Mouse (Mus musculus): ENCODE data around the gene Krtap9-1. TPM values are rescaled to one million over a fixed set of nuclear protein-coding genes. Genes with fewer than 3 reads are reported as not detected.
"Not testable (repeated sequence)": the region's sequence is repeated elsewhere in the genome, so short reads cannot be mapped to it uniquely, and the experiment has no call there.

Krtap9-1 gene
- not detected in 2 replicates for polyA plus RNA-seq (2016; fragmentation: Nextera tagmentation; extraction: Ambion mirVana)

GRCm38 (mm10) chr11:99873089-99873488, at the start of gene Krtap9-1:
Gene Krtap9-1 (plus strand): TSS chr11:99873389.
- not testable (repeated sequence) for H3K36me3 ChIP-seq; H3K27me3 ChIP-seq (replicated peaks); ATAC-seq; H3K9ac ChIP-seq; H3K9me3 ChIP-seq (replicated peaks); H3K4me2 ChIP-seq; H3K4me3 ChIP-seq; H3K27ac ChIP-seq; H3K4me1 ChIP-seq
- WGBS (ENCODE audit: insufficient replicate concordance), result 76% methylated on average over 1 of the region's 1 CpGs

DNA sequence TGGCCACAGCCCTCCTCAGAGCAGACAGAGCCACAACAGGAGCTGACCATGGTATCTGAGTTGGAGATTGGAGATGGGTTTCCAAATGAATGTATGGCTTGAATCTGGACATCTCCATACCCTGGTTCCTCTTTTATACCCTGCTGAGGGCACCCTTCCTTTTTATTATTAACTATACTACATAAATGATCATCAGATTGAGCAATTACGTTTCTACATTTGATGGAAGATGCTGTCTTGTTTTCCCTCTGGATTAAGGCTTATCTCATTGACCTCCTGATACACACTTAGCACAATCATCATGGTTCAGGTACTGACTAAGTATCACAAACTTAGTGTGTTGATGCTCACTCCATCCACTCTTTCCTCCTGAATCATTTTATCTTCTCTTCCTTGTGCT, 35.2 kb upstream of the Krtap9-1 start, which contains the start of gene 2300003K06Rik:
2300003K06Rik (minus strand) TSS at position 101 of the 400 bp plus-strand sequence.
- ATAC-seq, result no peak
- Histone ChIP-seq H3K36me3 (no peaks in the 10 kb centered on the region), H3K4me1 (no peaks in the 10 kb centered on the region), H3K4me3 (no peak within 1 kb of the TSS), H3K27ac (no peak within 1 kb of the TSS), H3K9me3 (replicated peaks) (peaks cover 7% of the 10 kb centered on the region; the same call in 1 of the 2 replicates), H3K4me2 (no peak within 1 kb of the TSS), H3K27me3 (replicated peaks) (no peaks in the 10 kb centered on the region), H3K9ac (no peak within 1 kb of the TSS)
- 41% methylated on average over 1 of the region's 1 CpGs for whole genome bisulfite sequencing (ENCODE audit: insufficient replicate concordance)

DNA sequence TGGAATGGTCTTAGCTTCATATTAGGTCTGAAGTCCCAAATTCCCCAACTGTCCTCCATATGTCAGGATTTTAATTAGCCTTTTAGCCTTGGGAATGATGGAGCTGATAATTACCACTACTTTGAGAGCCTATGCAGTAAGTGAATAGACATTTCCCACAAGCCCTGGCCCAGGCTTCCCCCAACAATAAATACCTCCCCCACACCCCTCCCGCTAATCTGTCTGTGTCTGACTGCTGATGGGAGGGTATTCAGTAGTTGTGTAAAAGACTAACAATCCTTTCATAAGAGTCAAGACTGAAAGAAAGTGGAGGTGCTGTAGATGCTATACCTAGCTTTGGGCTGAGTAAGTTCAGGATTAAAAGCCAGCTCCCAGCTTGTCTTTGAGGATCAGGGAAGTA, 31.0 kb upstream of the Krtap9-1 start:
- no peak for ATAC-seq
- WGBS (ENCODE audit: insufficient replicate concordance), result 74% methylated on average over 1 of the region's 1 CpGs

GRCm38 (mm10) chr11:99846746-99847145, 26.4 kb upstream of the Krtap9-1 start:
- no peak for ATAC-seq
- H3K9me3 ChIP-seq (replicated peaks), result no peaks in the 10 kb centered on the region
- H3K4me3 ChIP-seq, result no peak overlapping the region
- no peaks in the 10 kb centered on the region for H3K36me3 ChIP-seq
- H3K4me2 ChIP-seq, result no peak overlapping the region
- no peak overlapping the region for H3K27ac ChIP-seq
- no peaks in the 10 kb centered on the region for H3K4me1 ChIP-seq
- H3K9ac ChIP-seq, result no peak overlapping the region
- H3K27me3 ChIP-seq (replicated peaks), result no peaks in the 10 kb centered on the region
- 65% methylated on average over 2 of the region's 2 CpGs for WGBS (ENCODE audit: insufficient replicate concordance)

More for the DNA sequence above, 31.0 kb upstream of the Krtap9-1 start:
- Histone ChIP-seq H3K9me3 (replicated peaks) (peaks cover 6% of the 10 kb centered on the region; the same call in 1 of the 2 replicates), H3K27ac (no peak overlapping the region), H3K36me3 (no peaks in the 10 kb centered on the region), H3K9ac (no peak overlapping the region), H3K4me3 (no peak overlapping the region), H3K27me3 (replicated peaks) (no peaks in the 10 kb centered on the region), H3K4me2 (no peak overlapping the region), H3K4me1 (no peaks in the 10 kb centered on the region)

DNA sequence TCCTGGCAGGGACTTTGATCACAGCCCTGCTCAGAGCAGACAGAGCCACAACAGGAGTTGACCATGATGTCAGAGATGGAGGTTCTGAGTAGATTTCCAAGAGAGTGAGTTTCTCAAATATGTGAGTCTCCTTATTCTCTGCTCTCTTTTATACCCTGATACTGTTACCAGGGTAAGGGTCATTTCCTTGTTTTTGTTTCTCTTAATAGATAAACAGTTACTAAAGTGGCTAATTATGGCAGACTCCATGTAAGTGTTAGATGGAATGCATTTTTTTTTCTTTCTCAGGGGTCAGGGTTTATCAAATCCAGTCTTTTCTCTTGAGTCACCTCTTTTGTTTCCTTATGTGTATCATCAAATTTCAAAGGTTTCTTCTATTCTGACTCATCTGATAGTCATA, 21.7 kb upstream of the Krtap9-1 start, which contains the start of gene Krtap4-16:
Krtap4-16 (minus strand) TSS at position 101 of the 400 bp plus-strand sequence.
- H3K9me3 ChIP-seq (replicated peaks), result no peaks in the 10 kb centered on the region
- no peaks in the 10 kb centered on the region for H3K36me3 ChIP-seq
- H3K4me1 ChIP-seq, result no peaks in the 10 kb centered on the region
- H3K4me2 ChIP-seq, result no peak within 1 kb of the TSS
- H3K9ac ChIP-seq, result no peak within 1 kb of the TSS
- no peak within 1 kb of the TSS for H3K4me3 ChIP-seq
- H3K27me3 ChIP-seq (replicated peaks), result no peaks in the 10 kb centered on the region
- H3K27ac ChIP-seq, result no peak within 1 kb of the TSS
- ATAC-seq, result no peak

- no peak overlapping the region for H3K9ac ChIP-seq
- no peaks in the 10 kb centered on the region for H3K4me1 ChIP-seq
- no peak for ATAC-seq
- no peaks in the 10 kb centered on the region for H3K36me3 ChIP-seq
- no peak overlapping the region for H3K27ac ChIP-seq
- no peaks in the 10 kb centered on the region for H3K9me3 ChIP-seq (replicated peaks)
- WGBS (ENCODE audit: insufficient replicate concordance), result 50% methylated on average over 3 of the region's 3 CpGs
- no peak overlapping the region for H3K4me2 ChIP-seq
- no peaks in the 10 kb centered on the region for H3K27me3 ChIP-seq (replicated peaks)
- no peak overlapping the region for H3K4me3 ChIP-seq
Measured at GRCm38 (mm10) chr11:99854121-99854520, 19.1 kb upstream of the Krtap9-1 start.

DNA sequence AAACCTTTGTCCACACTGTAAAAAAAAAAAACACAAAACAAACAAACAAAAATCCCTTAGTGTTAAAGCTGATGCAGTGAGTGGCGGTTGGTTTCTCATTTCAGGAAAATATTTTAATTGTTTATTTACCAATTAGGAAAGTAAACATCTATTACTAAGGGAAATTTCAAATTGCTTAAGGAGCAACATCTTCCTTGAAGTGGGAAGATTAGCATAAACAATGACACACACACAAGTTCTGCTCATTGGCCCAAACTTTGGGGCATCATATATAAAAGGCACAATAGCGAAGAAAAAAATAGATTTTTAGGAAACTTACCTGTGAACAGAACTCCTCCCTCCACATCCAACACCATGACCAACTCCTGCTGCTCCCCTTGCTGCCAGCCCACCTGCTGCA, 15.6 kb upstream of the Krtap9-1 start, which contains the start of gene Gm11568:
Gm11568 (plus strand) TSS at position 301 of the 400 bp plus-strand sequence.
- Histone ChIP-seq H3K4me3 (no peak within 1 kb of the TSS), H3K9me3 (replicated peaks) (no peaks in the 10 kb centered on the region), H3K4me1 (no peaks in the 10 kb centered on the region), H3K9ac (no peak within 1 kb of the TSS), H3K36me3 (no peaks in the 10 kb centered on the region), H3K27ac (no peak within 1 kb of the TSS), H3K4me2 (no peak within 1 kb of the TSS), H3K27me3 (replicated peaks) (no peaks in the 10 kb centered on the region)
- no peak for ATAC-seq
- 63% methylated on average over 2 of the region's 2 CpGs for WGBS (ENCODE audit: insufficient replicate concordance)

GRCm38 (mm10) chr11:99858761-99859160, 14.4 kb upstream of the Krtap9-1 start:
- no peaks in the 10 kb centered on the region for H3K36me3 ChIP-seq
- no peak overlapping the region for H3K4me2 ChIP-seq
- H3K4me3 ChIP-seq, result no peak overlapping the region
- no peaks in the 10 kb centered on the region for H3K9me3 ChIP-seq (replicated peaks)
- no peak overlapping the region for H3K9ac ChIP-seq
- H3K27ac ChIP-seq, result no peak overlapping the region
- H3K4me1 ChIP-seq, result no peaks in the 10 kb centered on the region
- ATAC-seq, result no peak
- no peaks in the 10 kb centered on the region for H3K27me3 ChIP-seq (replicated peaks)
- WGBS (ENCODE audit: insufficient replicate concordance), result 61% methylated on average over 2 of the region's 2 CpGs

- not testable (repeated sequence) for H3K4me1 ChIP-seq; H3K27me3 ChIP-seq (replicated peaks); H3K4me3 ChIP-seq; H3K27ac ChIP-seq; H3K4me2 ChIP-seq; H3K9me3 ChIP-seq (replicated peaks); ATAC-seq; H3K9ac ChIP-seq; H3K36me3 ChIP-seq
- WGBS (ENCODE audit: insufficient replicate concordance), result 24% methylated on average over 1 of the region's 1 CpGs
Measured at GRCm38 (mm10) chr11:99864176-99864575, 9.0 kb upstream of the Krtap9-1 start, which contains the start of gene Gm11559. Gene Gm11559 (plus strand): TSS chr11:99864476.

- not testable (repeated sequence) for ATAC-seq; H3K4me3 ChIP-seq; H3K4me2 ChIP-seq; H3K27me3 ChIP-seq (replicated peaks); H3K36me3 ChIP-seq; H3K4me1 ChIP-seq; H3K27ac ChIP-seq; H3K9me3 ChIP-seq (replicated peaks); H3K9ac ChIP-seq
- 10% methylated on average over 1 of the region's 1 CpGs for WGBS (ENCODE audit: insufficient replicate concordance)
Measured at GRCm38 (mm10) chr11:99878887-99879286, 5.7 kb downstream of the Krtap9-1 start, which contains the start of gene Gm11567. Gene Gm11567 (plus strand): TSS chr11:99879187.

DNA sequence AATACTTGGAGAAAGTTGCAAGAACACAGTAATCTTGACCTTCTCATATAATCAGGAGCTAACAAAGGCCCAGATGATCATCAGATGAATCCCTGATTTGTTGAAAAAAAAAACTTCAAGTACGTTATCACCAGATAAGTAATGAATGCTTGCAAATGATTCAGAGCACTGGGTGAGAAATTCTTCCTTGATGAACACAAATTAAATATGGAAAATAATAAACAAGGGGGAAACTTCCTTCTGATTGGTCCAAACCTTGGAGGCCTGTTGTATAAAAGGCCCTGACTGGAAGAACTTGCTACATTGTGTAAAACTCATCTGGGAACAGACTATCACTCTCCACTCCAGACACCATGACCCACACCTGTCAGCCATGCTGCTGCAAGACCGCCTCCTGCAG, 34.4 kb downstream of the Krtap9-1 start, which contains the start of gene Krtap31-1:
Krtap31-1 (plus strand) TSS at position 301 of the 400 bp plus-strand sequence.
- 61% methylated on average over 2 of the region's 2 CpGs for WGBS (ENCODE audit: insufficient replicate concordance)
- Histone ChIP-seq H3K27me3 (replicated peaks) (no peaks in the 10 kb centered on the region), H3K9ac (no peak within 1 kb of the TSS), H3K4me3 (no peak within 1 kb of the TSS), H3K4me1 (no peaks in the 10 kb centered on the region), H3K4me2 (no peak within 1 kb of the TSS), H3K36me3 (no peaks in the 10 kb centered on the region), H3K27ac (no peak within 1 kb of the TSS), H3K9me3 (replicated peaks) (no peaks in the 10 kb centered on the region)
- no peak for ATAC-seq

DNA sequence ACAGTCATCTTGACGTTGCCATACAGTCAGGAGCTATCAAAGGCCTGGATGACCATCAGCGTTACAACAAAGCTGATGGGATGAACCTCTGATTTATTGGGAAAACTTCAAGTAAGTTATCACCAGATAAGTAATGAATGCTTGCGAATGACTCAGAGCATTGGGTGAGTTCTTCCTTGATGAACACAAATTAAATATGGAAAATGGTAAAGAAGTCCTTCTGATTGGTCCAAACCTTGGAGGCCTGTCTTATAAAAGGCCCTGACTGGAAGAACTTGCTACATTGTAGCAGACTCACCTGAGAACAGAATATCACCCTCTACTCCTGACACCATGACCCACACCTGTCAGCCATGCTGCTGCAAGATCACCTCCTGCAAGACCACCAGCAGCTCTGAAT, 41.3 kb downstream of the Krtap9-1 start, which contains the start of gene Gm11565:
Gm11565 (plus strand) TSS at position 301 of the 400 bp plus-strand sequence.
- H3K9ac ChIP-seq, result no peak within 1 kb of the TSS
- 66% methylated on average over 3 of the region's 3 CpGs for WGBS (ENCODE audit: insufficient replicate concordance)
- no peaks in the 10 kb centered on the region for H3K9me3 ChIP-seq (replicated peaks)
- ATAC-seq, result no peak
- no peak within 1 kb of the TSS for H3K4me2 ChIP-seq
- no peaks in the 10 kb centered on the region for H3K36me3 ChIP-seq
- H3K4me3 ChIP-seq, result no peak within 1 kb of the TSS
- H3K4me1 ChIP-seq, result no peaks in the 10 kb centered on the region
- H3K27ac ChIP-seq, result no peak within 1 kb of the TSS
- no peaks in the 10 kb centered on the region for H3K27me3 ChIP-seq (replicated peaks)
